Mouse (Mus musculus): Measurements from ENCODE around the gene Fbxl16. TPM values are rescaled to one million over a fixed set of nuclear protein-coding genes. Genes with fewer than 3 reads are reported as not detected.
"Not testable (repeated sequence)": the region's sequence is repeated elsewhere in the genome, so short reads cannot be mapped to it uniquely, and the experiment has no call there.

Fbxl16 gene
- total RNA-seq, 2 experiments from 2014 or later = 130 to 132 TPM

GRCm38 (mm10) chr17:25794998-25795397, 13.9 kb upstream of the Fbxl16 start:
- no peak for DNase-seq
- intact Hi-C loops (cut with DNase I) = loop anchor here (5.0 kb wide), 1 partner anchor 318 kb away; no protein-coding TSS in a partner anchor

- peak; percentile 60 for DNase-seq
- intact Hi-C loops (cut with DNase I) = loop anchor here (5.0 kb wide), 1 partner anchor 318 kb away; no protein-coding TSS in a partner anchor
These were observed 13.2 kb upstream of the Fbxl16 start, which contains the start of gene AC134908.4 for GRCm38 (mm10) chr17:25795609-25796092. TSS of gene AC134908.4 (minus strand) at chr17:25795659.

- intact Hi-C loops (cut with DNase I) = loop anchor here (5.0 kb wide), 1 partner anchor 319 kb away; no protein-coding TSS in a partner anchor
- DNase-seq = peak; percentile 41
These were observed 12.6 kb upstream of the Fbxl16 start for GRCm38 (mm10) chr17:25796211-25796771.

GRCm38 (mm10) chr17:25796951-25797369, 11.9 kb upstream of the Fbxl16 start, which contains the start of gene Metrn:
TSS of gene Metrn (minus strand) at chr17:25797136.
- DNase-seq = peak; percentile 91
- intact Hi-C loops (cut with DNase I) = loop anchor here (5.0 kb wide), 1 partner anchor 320 kb away; no protein-coding TSS in a partner anchor

- intact Hi-C loops (cut with DNase I) = loop anchor here (5.0 kb wide), 1 partner anchor 69 kb away; no protein-coding TSS in a partner anchor
- DNase-seq = peak; percentile 56
These were observed 7.9 kb upstream of the Fbxl16 start for GRCm38 (mm10) chr17:25801029-25801428.

GRCm38 (mm10) chr17:25802825-25803517, 5.9 kb upstream of the Fbxl16 start:
- intact Hi-C loops (cut with DNase I) = loop anchor here (5.0 kb wide), 1 partner anchor 71 kb away; no protein-coding TSS in a partner anchor
- peak; percentile 83 for DNase-seq

GRCm38 (mm10) chr17:25806507-25806906, 2.4 kb upstream of the Fbxl16 start:
- intact Hi-C loops (cut with DNase I) = no loop called here

GRCm38 (mm10) chr17:25807452-25807851, 1.4 kb upstream of the Fbxl16 start:
- DNase-seq; intact Hi-C loops (cut with DNase I): not testable (repeated sequence)

More at GRCm38 (mm10) chr17:25806507-25806906, 2.4 kb upstream of the Fbxl16 start:
- no peak for DNase-seq

- intact Hi-C loops (cut with DNase I) = no loop called here
- DNase-seq = no peak
These were observed 857 bp upstream of the Fbxl16 start for GRCm38 (mm10) chr17:25808028-25808427.

- DNase-seq = peak; percentile 69
These were observed 888 bp downstream of the Fbxl16 start for GRCm38 (mm10) chr17:25809606-25810340.

GRCm38 (mm10) chr17:25810890-25811289, 2.0 kb downstream of the Fbxl16 start:
- DNase-seq = no peak
- intact Hi-C loops (cut with DNase I) = no loop called here

More at GRCm38 (mm10) chr17:25809606-25810340, 888 bp downstream of the Fbxl16 start:
- intact Hi-C loops (cut with DNase I) = no loop called here

- intact Hi-C loops (cut with DNase I) = no loop called here
- peak; percentile 70 for DNase-seq
These were observed 4.6 kb downstream of the Fbxl16 start for GRCm38 (mm10) chr17:25813471-25813870.

- intact Hi-C loops (cut with DNase I) = no loop called here
These were observed 8.8 kb downstream of the Fbxl16 start for GRCm38 (mm10) chr17:25817662-25818061.

GRCm38 (mm10) chr17:25818851-25819780, 10.2 kb downstream of the Fbxl16 start:
- intact Hi-C loops (cut with DNase I) = no loop called here
- no peak for DNase-seq

More at GRCm38 (mm10) chr17:25817662-25818061, 8.8 kb downstream of the Fbxl16 start:
- no peak for DNase-seq

- peak; percentile 72 for DNase-seq
- intact Hi-C loops (cut with DNase I) = no loop called here
These were observed 14.6 kb downstream of the Fbxl16 start, which contains the start of gene Wdr24 for GRCm38 (mm10) chr17:25823452-25823851. TSS of gene Wdr24 (plus strand) at chr17:25823627.

GRCm38 (mm10) chr17:25824362-25825142, 15.7 kb downstream of the Fbxl16 start:
- DNase-seq = no peak
- intact Hi-C loops (cut with DNase I) = no loop called here

GRCm38 (mm10) chr17:25825311-25825710, 16.4 kb downstream of the Fbxl16 start:
- no peak for DNase-seq
- intact Hi-C loops (cut with DNase I) = no loop called here

GRCm38 (mm10) chr17:25825984-25826570, 17.2 kb downstream of the Fbxl16 start:
- intact Hi-C loops (cut with DNase I) = no loop called here
- no peak for DNase-seq
